Mouse (Mus musculus): ENCODE measurements around the gene Rbl1.

DNA sequence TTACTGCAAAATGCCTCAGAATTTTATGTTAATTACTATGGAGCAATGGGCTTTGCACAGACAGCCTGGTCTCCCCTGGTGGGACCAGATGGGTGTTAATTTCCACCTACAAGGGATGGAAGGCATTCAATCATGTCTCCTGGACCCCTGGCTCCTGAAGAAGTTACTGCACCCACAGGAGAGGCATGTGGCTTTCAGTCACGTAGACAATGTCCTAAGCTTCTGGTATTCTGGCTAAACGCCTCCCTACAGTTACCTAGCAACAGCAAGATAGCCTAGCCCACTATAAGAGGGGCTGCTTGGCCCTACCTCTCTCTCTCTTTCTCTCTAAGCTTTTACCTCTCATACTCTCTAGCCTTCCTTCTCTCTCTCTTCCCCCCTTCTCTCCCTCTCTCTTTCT, 102.1 kb downstream of the Rbl1 start:
- TF ChIP-seq GATA2 (IDR thresholded peaks at IDR 0.05; ENCODE audit: borderline replicate concordance, low read depth, low read length) (no peak), CTCF (IDR thresholded peaks at IDR 0.05; ENCODE audit: low read depth, low read length) (no peak), GATA1 (IDR thresholded peaks at IDR 0.05; ENCODE audit: borderline replicate concordance, low read length) (no peak)
